Mouse (Mus musculus): Measurements from ENCODE around the gene Sgcd.
"Not testable (repeated sequence)": the region's sequence is repeated elsewhere in the genome, so short reads cannot be mapped to it uniquely, and the experiment has no call there.

The Sgcd gene

DNA sequence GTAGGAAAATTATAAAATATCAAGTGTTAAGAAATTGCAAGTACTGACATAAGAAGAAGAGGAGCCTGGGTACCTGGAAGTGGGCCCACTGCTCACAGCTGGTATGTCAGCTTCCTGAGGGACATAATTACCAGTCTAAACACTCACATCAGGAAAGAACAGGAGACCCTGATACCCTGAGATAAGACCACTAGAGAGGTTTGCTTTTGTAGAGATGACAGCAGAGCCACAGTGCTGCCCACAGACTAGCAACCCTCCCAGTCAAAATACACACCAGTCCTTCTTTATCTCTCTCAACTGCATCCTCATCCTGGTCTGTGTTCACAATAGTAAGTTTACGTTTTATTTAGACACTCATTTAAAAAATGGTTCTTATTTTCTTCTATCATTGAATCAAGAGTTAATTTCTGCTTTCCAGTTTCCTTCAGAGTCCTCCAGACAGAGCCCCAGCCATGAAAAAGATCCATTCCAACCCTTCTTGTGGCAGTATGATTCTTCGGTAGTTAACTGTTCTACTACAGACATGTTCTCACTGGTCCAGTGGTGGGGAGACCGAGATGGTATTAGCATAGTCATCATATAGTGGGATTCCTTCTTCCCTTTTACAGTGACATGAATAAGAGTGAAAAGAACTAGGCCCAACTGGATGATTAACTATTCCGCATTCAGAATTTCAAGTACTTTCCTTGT lies 211.4 kb downstream of the Sgcd start:
- DNase-seq (ENCODE audit: low read depth in 2 of 2, low spot score in 2 of 2), result no peak

GRCm38 (mm10) chr11:47776019-47776418 lies 212.8 kb downstream of the Sgcd start:
- DNase-seq (ENCODE audit: low read depth in 2 of 2, low spot score in 2 of 2), result no peak

GRCm38 (mm10) chr11:47765859-47766258 lies 222.9 kb downstream of the Sgcd start:
- DNase-seq (ENCODE audit: low read depth in 2 of 2, low spot score in 2 of 2), result no peak

DNA sequence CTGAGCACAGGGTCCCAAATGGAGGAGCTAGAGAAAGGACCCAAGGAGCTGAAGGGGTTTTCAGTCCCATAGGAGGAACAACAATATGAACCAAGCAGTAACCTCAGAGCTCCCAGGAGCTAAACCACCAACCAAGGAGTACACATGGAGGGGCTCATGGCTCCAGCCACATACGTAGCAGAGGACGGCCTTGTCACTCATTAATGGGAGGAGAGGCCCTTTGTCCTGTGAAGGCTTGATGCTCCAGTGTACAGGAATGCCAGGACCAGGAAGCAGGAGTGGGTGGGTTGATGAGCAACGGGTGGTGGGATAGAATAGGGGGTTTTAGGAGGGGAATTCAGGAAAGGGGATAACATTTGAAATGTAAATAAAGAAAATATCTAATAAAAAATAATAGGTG lies 225.2 kb downstream of the Sgcd start:
- DNase-seq (ENCODE audit: low read depth in 2 of 2, low spot score in 2 of 2), result not testable (repeated sequence)

DNA sequence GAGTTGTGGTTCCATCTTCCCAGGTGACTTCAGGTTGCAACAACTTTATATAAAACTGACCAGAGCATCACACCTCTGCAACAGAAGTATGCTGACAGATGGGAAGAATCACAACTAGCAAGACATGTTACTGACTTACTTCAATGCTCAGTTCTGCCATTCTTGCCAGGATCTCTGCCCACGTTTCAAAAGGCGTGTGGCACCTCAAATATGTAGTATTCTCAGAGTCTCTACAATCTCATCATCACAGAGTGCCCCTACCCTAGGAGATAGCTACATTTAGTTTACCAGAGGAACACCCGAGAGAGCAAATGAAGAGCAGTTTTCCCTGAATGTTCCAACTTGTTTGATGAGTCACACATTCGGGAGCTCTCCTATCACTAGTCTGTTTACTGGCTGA lies 229.8 kb downstream of the Sgcd start:
- no peak for DNase-seq (ENCODE audit: low read depth in 2 of 2, low spot score in 2 of 2)

GRCm38 (mm10) chr11:47742806-47743205 lies 246.0 kb downstream of the Sgcd start:
- no peak for DNase-seq (ENCODE audit: low read depth in 2 of 2, low spot score in 2 of 2)

- DNase-seq (ENCODE audit: low read depth in 2 of 2, low spot score in 2 of 2), result no peak
These were observed 283.6 kb downstream of the Sgcd start for GRCm38 (mm10) chr11:47704930-47705787.

DNA sequence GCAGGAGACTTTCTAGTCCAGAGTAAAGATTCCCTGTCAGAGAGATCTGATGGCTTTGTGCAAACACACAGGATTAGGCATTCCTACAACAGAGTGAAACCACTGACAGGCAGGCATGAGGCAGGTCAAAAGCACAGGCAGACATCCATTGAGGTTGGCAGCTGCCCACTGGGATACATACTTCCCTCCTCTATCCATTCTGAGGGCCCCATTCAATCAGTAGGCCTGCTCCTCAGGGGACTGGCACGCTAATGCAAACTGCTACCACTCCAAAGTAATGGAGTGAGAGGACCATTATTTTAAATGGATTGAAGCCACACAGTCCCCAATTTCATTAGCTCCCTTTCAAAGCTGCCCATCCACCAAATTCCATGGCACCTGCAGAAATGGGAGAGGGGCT lies 293.2 kb downstream of the Sgcd start:
- DNase-seq (ENCODE audit: low read depth in 2 of 2, low spot score in 2 of 2), result no peak

- DNase-seq (ENCODE audit: low read depth in 2 of 2, low spot score in 2 of 2), result no peak
These were observed 330.6 kb downstream of the Sgcd start for GRCm38 (mm10) chr11:47658135-47658534.

GRCm38 (mm10) chr11:47645911-47646310 lies 342.9 kb downstream of the Sgcd start:
- DNase-seq (ENCODE audit: low read depth in 2 of 2, low spot score in 2 of 2), result no peak

DNA sequence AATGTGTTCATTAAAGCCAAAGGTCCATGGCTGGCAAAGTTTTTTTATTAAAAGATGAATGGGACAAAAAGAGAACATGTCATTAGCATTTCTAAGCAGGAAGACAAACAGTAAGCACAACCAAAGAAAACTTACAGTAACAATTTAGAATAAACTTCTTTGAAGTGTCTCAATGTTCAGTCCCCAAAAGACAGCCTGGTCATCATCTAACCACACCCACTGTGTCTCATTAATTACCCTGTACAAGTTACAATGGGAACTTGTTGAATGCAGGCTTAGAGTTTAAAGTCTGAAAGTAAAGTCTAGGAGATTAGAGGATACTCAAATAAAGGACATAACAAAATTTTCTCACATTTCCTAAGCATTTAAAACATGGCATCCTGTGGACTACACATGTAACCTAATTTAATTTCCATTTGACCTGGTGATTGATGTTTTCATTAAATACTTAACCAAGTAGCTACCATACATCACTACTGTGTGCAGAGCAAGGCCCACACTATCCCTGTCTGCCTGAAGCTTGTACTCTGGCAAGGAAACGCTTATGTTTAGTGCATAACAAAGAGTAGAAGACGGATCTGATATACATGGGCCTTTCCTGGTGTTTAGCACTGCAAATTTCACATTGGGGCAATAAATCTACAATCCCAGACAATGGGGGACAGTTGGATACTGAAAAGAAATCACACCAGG lies 347.1 kb downstream of the Sgcd start:
- no peak for DNase-seq (ENCODE audit: low read depth in 2 of 2, low spot score in 2 of 2)

GRCm38 (mm10) chr11:47640556-47640955 lies 348.2 kb downstream of the Sgcd start:
- no peak for DNase-seq (ENCODE audit: low read depth in 2 of 2, low spot score in 2 of 2)

DNA sequence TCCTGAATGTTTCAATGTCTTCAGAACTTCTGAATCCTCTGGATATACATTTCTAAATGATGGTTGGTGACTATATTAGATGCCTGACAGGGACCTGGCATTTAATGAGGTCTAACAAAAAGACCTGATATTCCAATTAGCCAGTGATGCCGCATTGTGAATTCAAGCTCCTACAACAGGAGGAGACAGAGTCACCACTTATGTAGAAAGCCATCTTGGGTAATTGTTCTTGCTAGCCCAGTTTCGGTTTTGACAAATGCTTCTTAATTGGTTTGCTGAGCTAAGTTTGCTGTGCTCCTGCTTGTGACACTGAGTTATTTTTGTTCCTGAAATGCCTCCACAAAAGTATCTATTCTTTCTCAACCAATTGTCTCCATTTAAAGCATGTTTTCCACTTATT lies 358.6 kb downstream of the Sgcd start:
- no peak for DNase-seq (ENCODE audit: low read depth in 2 of 2, low spot score in 2 of 2)

DNA sequence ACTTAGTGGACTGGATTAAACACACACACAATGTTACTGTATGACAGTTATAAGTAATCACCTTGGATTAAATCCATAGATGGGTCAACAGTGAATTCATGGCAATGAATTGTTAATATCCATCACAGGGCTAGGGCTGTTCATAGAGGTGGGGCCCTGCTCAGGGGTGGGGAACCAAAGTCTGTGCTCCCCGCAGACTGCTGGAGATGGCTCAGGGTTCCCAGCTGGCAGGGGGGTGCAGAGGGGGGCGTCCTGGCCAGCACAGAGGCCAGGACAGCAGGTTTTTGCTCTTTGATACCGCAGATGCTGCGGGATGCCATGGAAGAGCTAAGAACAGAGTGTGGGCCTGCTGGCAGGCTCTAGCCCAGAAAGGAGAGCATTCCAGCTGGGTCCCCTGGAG lies 378.9 kb downstream of the Sgcd start:
- no peak for DNase-seq (ENCODE audit: low read depth in 2 of 2, low spot score in 2 of 2)

DNA sequence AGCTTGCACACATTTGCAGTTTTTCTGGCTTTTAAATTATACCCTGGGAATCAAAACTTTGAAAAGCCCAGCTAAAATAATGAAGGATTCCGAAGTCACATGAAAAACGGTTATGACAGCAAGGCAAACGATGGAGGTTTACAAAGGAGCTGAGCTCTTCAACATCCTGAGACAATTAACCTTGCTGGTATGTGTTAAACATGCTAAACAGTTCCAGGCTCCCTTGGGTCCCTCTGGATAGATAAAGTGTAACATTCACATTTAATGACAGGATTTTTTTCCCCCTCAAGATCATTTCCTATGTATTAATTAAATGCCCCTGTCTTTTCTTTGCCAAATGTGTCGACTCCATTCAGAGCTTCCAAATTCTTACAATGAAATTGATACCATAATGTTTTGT lies 414.1 kb downstream of the Sgcd start:
- DNase-seq (ENCODE audit: low read depth in 2 of 2, low spot score in 2 of 2), result no peak

DNA sequence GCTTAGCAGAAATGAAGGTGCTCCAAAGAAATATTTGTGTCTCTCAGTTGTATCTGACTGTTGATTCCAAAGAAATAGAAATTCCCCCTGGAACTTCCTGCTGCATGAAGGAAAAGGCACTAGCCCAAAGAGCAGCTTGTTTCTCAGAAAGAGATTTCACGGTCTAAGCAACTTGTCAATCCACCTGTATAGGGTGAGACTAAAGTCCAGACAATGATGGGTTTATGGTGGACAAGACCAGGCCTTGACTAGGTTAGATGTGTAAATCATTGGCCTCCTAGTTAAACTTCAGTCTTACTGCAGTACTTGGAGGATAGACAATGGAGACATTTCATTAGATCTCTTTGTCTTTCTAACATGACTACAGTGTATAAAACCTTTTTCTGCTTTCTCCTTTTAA lies 420.3 kb downstream of the Sgcd start:
- DNase-seq (ENCODE audit: low read depth in 2 of 2, low spot score in 2 of 2), result no peak

DNA sequence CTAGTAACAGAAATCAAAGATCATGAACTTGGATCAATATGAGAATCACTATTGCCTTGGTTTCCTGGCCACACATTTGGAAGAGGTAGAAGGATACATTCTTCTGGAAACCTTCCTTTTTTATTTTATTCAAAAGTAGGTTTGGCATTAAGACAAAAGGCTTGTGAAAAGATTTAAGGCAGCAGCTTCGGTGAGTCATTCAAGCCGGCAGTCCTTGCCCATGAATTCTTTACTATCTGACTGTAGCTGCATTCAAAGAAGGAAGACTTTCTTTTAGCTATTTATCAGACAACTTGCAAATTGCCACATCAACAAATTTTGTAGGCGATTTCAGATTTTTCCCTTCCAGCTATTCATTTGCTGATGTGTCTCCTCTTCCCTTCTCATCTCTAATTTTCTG lies 422.6 kb downstream of the Sgcd start:
- DNase-seq (ENCODE audit: low read depth in 2 of 2, low spot score in 2 of 2), result no peak

DNA sequence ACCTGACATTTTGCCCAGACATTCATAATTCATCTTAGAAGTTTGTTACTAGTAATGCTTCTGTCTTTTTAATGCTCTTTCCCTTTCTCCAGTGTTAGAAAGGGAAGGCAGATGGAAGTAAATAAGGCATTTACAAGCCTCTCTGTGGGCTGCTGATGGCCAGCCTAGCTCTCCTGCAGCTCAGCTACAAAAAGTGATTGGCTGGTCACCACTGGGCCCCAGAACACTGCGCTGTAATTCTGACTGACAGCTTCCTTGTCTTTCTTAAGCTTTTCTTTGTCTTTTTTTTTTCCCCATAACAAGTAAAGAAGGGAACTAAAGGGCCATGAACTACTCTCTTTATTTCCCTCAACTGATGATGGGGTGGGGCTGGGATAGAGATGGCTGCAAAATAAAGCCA lies 463.9 kb downstream of the Sgcd start:
- no peak for DNase-seq (ENCODE audit: low read depth in 2 of 2, low spot score in 2 of 2)

GRCm38 (mm10) chr11:47508047-47508446 lies 480.7 kb downstream of the Sgcd start:
- no peak for DNase-seq (ENCODE audit: low read depth in 2 of 2, low spot score in 2 of 2)

DNA sequence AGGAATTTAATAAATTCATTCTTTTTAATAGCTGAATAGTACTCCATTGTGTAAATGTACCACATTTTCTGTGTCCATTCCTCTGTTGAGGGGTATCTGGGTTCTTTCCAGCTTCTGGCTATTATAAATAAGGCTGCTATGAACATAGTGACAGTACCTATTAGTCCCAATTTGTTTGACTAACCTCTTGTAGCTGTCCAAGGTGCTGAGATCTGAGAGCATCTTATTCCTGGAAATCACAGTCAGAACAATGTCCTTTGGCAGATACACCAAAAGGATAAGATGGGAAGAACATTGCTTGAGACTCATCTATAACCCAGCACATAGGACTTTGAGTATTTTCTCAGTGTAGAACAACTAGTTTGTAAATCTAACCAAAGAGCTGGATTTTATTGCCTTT lies 485.5 kb downstream of the Sgcd start:
- not testable (repeated sequence) for DNase-seq (ENCODE audit: low read depth in 2 of 2, low spot score in 2 of 2)

- no peak for DNase-seq (ENCODE audit: low read depth in 2 of 2, low spot score in 2 of 2)
These were observed 515.1 kb downstream of the Sgcd start for GRCm38 (mm10) chr11:47473493-47474230.

All from CD8-positive naive resting alpha-beta T cell, adult 2 months (primary cell).